Mouse (Mus musculus): ENCODE results near the gene Gzf1.

DNA sequence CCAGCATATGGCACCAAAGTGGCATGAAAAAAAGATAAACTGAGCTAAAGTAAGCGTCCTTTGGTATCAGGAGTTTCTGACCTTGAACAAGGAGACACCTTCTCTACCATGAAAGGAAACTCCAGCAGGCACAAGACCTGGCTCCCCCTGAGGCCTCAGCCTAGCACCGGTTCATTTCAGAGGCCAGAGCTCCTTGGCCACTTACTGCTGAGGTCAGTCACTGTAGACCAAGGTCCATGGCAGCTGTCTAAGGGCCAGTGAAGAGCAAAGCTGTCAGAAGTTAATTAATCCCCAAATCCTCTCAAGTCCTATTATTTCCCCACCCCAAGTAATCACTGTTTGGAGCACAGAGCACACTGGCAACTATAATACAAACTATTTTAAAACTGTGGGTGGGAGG lies 36.2 kb downstream of the Gzf1 start:
- TF ChIP-seq ZNF384 (IDR thresholded peaks at IDR 0.05; ENCODE audit: low read depth, low read length) (no peak), MAFK (IDR thresholded peaks at IDR 0.05; ENCODE audit: insufficient read depth, low read depth, low read length) (no peak), CHD2 (IDR thresholded peaks at IDR 0.05; ENCODE audit: low read depth, low read length) (no peak), ZC3H11A (IDR thresholded peaks at IDR 0.05; ENCODE audit: borderline replicate concordance, low read depth, low read length) (no peak)

Measured in ES-E14 (cell line).